Mouse (Mus musculus): ENCODE measurements around the gene Npr1. TPM values are rescaled to one million over a fixed set of nuclear protein-coding genes. Genes with fewer than 3 reads are reported as not detected.

Gene Npr1
- not detected for polyA plus RNA-seq (2017; shearing (Covaris generic))

GRCm38 (mm10) chr3:90465686-90466310, at the start of gene Npr1:
Npr1 (minus strand) TSS chr3:90465866.

GRCm38 (mm10) chr3:90513796-90514590, 48.3 kb upstream of the Npr1 start, which contains the start of the genes S100a1 and S100a13:
S100a1 (minus strand) TSS chr3:90514392.
S100a13 (plus strand) TSS chr3:90514435.

GRCm38 (mm10) chr3:90508950-90509746, 43.5 kb upstream of the Npr1 start, which contains the start of gene Chtop:
Chtop (minus strand) TSS chr3:90509498.

GRCm38 (mm10) chr3:90490696-90491256, 25.1 kb upstream of the Npr1 start, which contains the start of gene Snapin:
Snapin (minus strand) TSS chr3:90491033.

GRCm38 (mm10) chr3:90475831-90476611, 10.4 kb upstream of the Npr1 start, which contains the start of gene Ilf2:
Ilf2 (plus strand) TSS chr3:90476126.

GRCm38 (mm10) chr3:90433381-90434020, 32.2 kb downstream of the Npr1 start, which contains the start of gene Ints3:
Ints3 (minus strand) TSS chr3:90433622.

Other genes starting within 250 kb of the Npr1 start
- gene Jtb, start 234.3 kb downstream of the Npr1 start, polyA plus RNA-seq (2017; shearing (Covaris generic)), result 100 to 1,000 TPM; 155 to 161 TPM
- gene Creb3l4, start 222.4 kb downstream of the Npr1 start, polyA plus RNA-seq (2017; shearing (Covaris generic)), result under 1 TPM; 0.11 to 0.97 TPM
- 1 to 10 TPM; 1.7 to 2.8 TPM for gene Slc39a1, start 217.7 kb downstream of the Npr1 start, polyA plus RNA-seq (2017; shearing (Covaris generic))
- gene Crtc2, start 211.7 kb downstream of the Npr1 start, polyA plus RNA-seq (2017; shearing (Covaris generic)), result 100 to 1,000 TPM; 104 to 113 TPM
- 10 to 100 TPM; 45.9 to 50.2 TPM for gene Dennd4b, start 200.7 kb downstream of the Npr1 start, polyA plus RNA-seq (2017; shearing (Covaris generic))
- 10 to 100 TPM in 1 of 2 experiments, 1 to 10 TPM in 1; 7.6 to 10.6 TPM for gene Gatad2b, start 172.7 kb downstream of the Npr1 start, polyA plus RNA-seq (2017; shearing (Covaris generic))
- under 1 TPM; 0.08 to 0.33 TPM for gene Slc27a3, start 75.9 kb downstream of the Npr1 start, polyA plus RNA-seq (2017; shearing (Covaris generic))
- gene Ints3, start 32.2 kb downstream of the Npr1 start, polyA plus RNA-seq (2017; shearing (Covaris generic)), result 10 to 100 TPM; 32.8 to 39.6 TPM
- 100 to 1,000 TPM in 1 of 2 experiments, 10 to 100 TPM in 1; 93.1 to 102 TPM for gene Ilf2, start 10.3 kb upstream of the Npr1 start, polyA plus RNA-seq (2017; shearing (Covaris generic))
- gene Snapin, start 25.2 kb upstream of the Npr1 start, polyA plus RNA-seq (2017; shearing (Covaris generic)), result 10 to 100 TPM; 97.5 to 99.8 TPM
- 100 to 1,000 TPM; 161 to 182 TPM for gene Chtop, start 43.6 kb upstream of the Npr1 start, polyA plus RNA-seq (2017; shearing (Covaris generic))
- gene S100a1, start 48.5 kb upstream of the Npr1 start, polyA plus RNA-seq (2017; shearing (Covaris generic)), result 1 to 10 TPM; 1.7 to 4.3 TPM
- gene S100a13, start 48.6 kb upstream of the Npr1 start, polyA plus RNA-seq (2017; shearing (Covaris generic)), result 100 to 1,000 TPM; 158 to 169 TPM
- under 1 TPM in 1 of 2 experiments, not detected in 1; 0.40 TPM for gene S100a14, start 61.0 kb upstream of the Npr1 start, polyA plus RNA-seq (2017; shearing (Covaris generic))
- 1 to 10 TPM in 1 of 2 experiments, under 1 TPM in 1; 0.67 to 1.1 TPM for gene S100a16, start 71.4 kb upstream of the Npr1 start, polyA plus RNA-seq (2017; shearing (Covaris generic))
- 1 to 10 TPM in 1 of 2 experiments, under 1 TPM in 1; 0.83 to 2.9 TPM for gene S100a3, start 94.7 kb upstream of the Npr1 start, polyA plus RNA-seq (2017; shearing (Covaris generic))
- gene S100a2, start 124.4 kb upstream of the Npr1 start, polyA plus RNA-seq (2017; shearing (Covaris generic)), result not detected
- not detected for gene Gm42674, start 136.0 kb upstream of the Npr1 start, polyA plus RNA-seq (2017; shearing (Covaris generic))
- 100 to 1,000 TPM; 106 to 233 TPM for gene S100a4, start 137.9 kb upstream of the Npr1 start, polyA plus RNA-seq (2017; shearing (Covaris generic))
- gene S100a5, start 142.7 kb upstream of the Npr1 start, polyA plus RNA-seq (2017; shearing (Covaris generic)), result under 1 TPM in 1 of 2 experiments, not detected in 1; 0.40 TPM
- 100 to 1,000 TPM; 312 to 419 TPM for gene S100a6, start 147.0 kb upstream of the Npr1 start, polyA plus RNA-seq (2017; shearing (Covaris generic))
- gene S100a7a, start 188.2 kb upstream of the Npr1 start, polyA plus RNA-seq (2017; shearing (Covaris generic)), result 1 to 10 TPM in 1 of 2 experiments, under 1 TPM in 1; 0.57 to 2.1 TPM
- gene S100a8, start 203.1 kb upstream of the Npr1 start, polyA plus RNA-seq (2017; shearing (Covaris generic)), result not detected
- not detected for gene S100a9, start 229.9 kb upstream of the Npr1 start, polyA plus RNA-seq (2017; shearing (Covaris generic))